Mouse (Mus musculus) brain, adult 2 months (tissue): ENCODE results near the gene Ppp1r21.

Source experiments
- DNase-seq: peaks from one replicate; pipeline ENCODE4 v3.0.0; 2011; ENCODE audit warnings: low read depth, low spot score

Gene Ppp1r21

GRCm38 (mm10) chr17:88529519-88530235 lies at the start of gene Ppp1r21:
Ppp1r21 (plus strand) TSS chr17:88530118.
- DNase-seq = peak; percentile 98

- no peak for DNase-seq
Measured at GRCm38 (mm10) chr17:88480369-88480768, 49.5 kb upstream of the Ppp1r21 start.

GRCm38 (mm10) chr17:88481062-88481461 lies 48.9 kb upstream of the Ppp1r21 start:
- DNase-seq = no peak

GRCm38 (mm10) chr17:88481587-88481986 lies 48.3 kb upstream of the Ppp1r21 start:
- no peak for DNase-seq

- DNase-seq = no peak
Measured at GRCm38 (mm10) chr17:88484539-88484938, 45.4 kb upstream of the Ppp1r21 start.

GRCm38 (mm10) chr17:88484951-88485350 lies 45.0 kb upstream of the Ppp1r21 start:
- no peak for DNase-seq

GRCm38 (mm10) chr17:88490546-88490945 lies 39.4 kb upstream of the Ppp1r21 start:
- DNase-seq = peak; percentile 78

- DNase-seq = peak; percentile 39
Measured at GRCm38 (mm10) chr17:88491366-88492106, 38.4 kb upstream of the Ppp1r21 start.

- no peak for DNase-seq
Measured at GRCm38 (mm10) chr17:88492107-88492460, 37.8 kb upstream of the Ppp1r21 start.

- no peak for DNase-seq
Measured at GRCm38 (mm10) chr17:88493551-88493950, 36.4 kb upstream of the Ppp1r21 start.

- peak; percentile 83 for DNase-seq
Measured at GRCm38 (mm10) chr17:88494121-88494771, 35.7 kb upstream of the Ppp1r21 start.

- DNase-seq = no peak
Measured at GRCm38 (mm10) chr17:88494772-88495132, 35.2 kb upstream of the Ppp1r21 start.

GRCm38 (mm10) chr17:88498090-88498682 lies 31.7 kb upstream of the Ppp1r21 start:
- DNase-seq = no peak

- DNase-seq = no peak
Measured at GRCm38 (mm10) chr17:88504056-88504455, 25.9 kb upstream of the Ppp1r21 start.

- DNase-seq = peak; percentile 97
Measured at GRCm38 (mm10) chr17:88505275-88505723, 24.6 kb upstream of the Ppp1r21 start.

GRCm38 (mm10) chr17:88505941-88506340 lies 24.0 kb upstream of the Ppp1r21 start:
- peak; percentile 32 for DNase-seq

- peak; percentile 98 for DNase-seq
Measured at GRCm38 (mm10) chr17:88507376-88507775, 22.5 kb upstream of the Ppp1r21 start.

- DNase-seq = peak; percentile 83
Measured at GRCm38 (mm10) chr17:88508846-88509508, 20.9 kb upstream of the Ppp1r21 start.

GRCm38 (mm10) chr17:88509999-88510398 lies 19.9 kb upstream of the Ppp1r21 start:
- DNase-seq = no peak

- peak; percentile 84 for DNase-seq
Measured at GRCm38 (mm10) chr17:88511095-88511551, 18.8 kb upstream of the Ppp1r21 start.

- no peak for DNase-seq
Measured at GRCm38 (mm10) chr17:88516477-88516876, 13.4 kb upstream of the Ppp1r21 start.
